Mouse (Mus musculus): ENCODE data around the gene Prkcb. TPM values are rescaled to one million over a fixed set of nuclear protein-coding genes. Genes with fewer than 3 reads are reported as not detected.

The Prkcb gene
- total and polyA plus RNA-seq, 3 experiments: 3.6 to 4.5 (median 3.8) TPM

DNA sequence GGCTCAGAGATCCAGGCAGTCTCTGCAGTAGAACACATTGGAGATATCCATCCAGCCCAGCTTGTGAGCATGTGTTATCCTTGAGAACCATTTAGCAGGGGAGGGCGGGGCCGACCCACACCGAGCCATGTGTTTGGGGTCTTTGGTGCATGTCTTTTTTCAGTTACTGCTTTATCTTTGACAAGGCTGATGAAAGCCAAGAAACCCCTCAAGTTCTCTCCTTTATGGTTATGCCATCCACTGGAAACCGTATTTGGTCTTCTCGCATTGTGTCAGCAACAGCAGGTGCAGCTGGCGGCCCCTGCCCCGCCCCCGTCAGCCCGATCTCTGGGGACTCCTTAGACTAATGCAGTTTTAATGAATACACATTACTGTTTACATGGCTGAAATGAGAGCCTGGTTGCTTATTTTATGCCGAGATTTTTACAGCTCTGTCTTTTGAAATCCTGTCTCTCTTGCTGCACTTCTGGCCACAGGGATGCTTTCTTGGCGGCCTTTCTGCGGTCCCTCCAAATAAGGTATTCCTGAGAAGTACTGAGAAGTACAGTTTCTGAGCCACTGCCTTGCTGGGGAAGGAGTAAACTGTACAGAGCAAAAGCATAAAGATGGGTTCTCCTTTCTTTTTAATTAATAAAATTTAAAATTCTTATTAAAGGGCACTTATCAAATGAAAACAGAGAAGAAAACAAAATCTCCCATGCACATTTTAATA lies 64.2 kb downstream of the Prkcb start:
- no peaks in the 10 kb centered on the region for H3K27me3 ChIP-seq (ENCODE audit: control insufficient read depth, insufficient read depth, low read length)
- H3K27ac ChIP-seq: no peak overlapping the region
- H3K36me3 ChIP-seq (ENCODE audit: control insufficient read depth, insufficient read depth, low read length): no peaks in the 10 kb centered on the region
- H3K4me1 ChIP-seq (ENCODE audit: control insufficient read depth, insufficient read depth, low read length): no peaks in the 10 kb centered on the region
- TF ChIP-seq EP300 (IDR thresholded peaks at IDR 0.05; ENCODE audit: insufficient read depth, low read depth, low read length) (no peak), POLR2A (IDR thresholded peaks at IDR 0.05; ENCODE audit: insufficient read depth, low read depth, low read length) (no peak), CTCF (IDR thresholded peaks at IDR 0.05) (no peak)
- no peaks in the 10 kb centered on the region for H3K79me2 ChIP-seq (replicated peaks; ENCODE audit: control insufficient read depth, insufficient read depth, low read length)
- peak in 1 of 2 experiments; percentile 18 for DNase-seq
- H3K9ac ChIP-seq (ENCODE audit: low read depth, low read length): no peak overlapping the region
- WGBS: 58% methylated on average over 12 of the region's 12 CpGs
- intact Hi-C loops (cut with DNase I): no loop called here
- H3K4me3 ChIP-seq: no peak overlapping the region

DNA sequence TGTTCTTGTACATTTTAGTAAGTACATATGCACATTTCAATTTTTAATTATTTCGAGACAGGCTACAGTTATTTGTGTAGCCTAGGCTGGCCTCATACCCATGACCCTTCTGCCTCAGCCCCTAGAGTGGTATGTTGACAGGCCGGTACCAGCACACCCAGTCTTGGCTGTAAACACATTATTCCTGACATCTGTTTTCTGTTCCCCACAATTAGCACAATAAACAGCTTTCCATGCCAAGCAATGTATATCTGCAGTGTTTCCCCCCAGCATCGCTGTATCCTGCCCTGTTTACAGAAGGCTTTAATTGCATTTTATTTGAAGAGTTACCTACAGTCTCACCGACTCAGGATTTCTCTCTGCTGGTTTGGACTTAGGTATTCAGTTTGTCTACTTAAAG lies 64.8 kb downstream of the Prkcb start:
- TF ChIP-seq CTCF (IDR thresholded peaks at IDR 0.05) (no peak), POLR2A (IDR thresholded peaks at IDR 0.05; ENCODE audit: insufficient read depth, low read depth, low read length) (no peak), EP300 (IDR thresholded peaks at IDR 0.05; ENCODE audit: insufficient read depth, low read depth, low read length) (no peak)
- no peaks in the 10 kb centered on the region for H3K27me3 ChIP-seq (ENCODE audit: control insufficient read depth, insufficient read depth, low read length)
- intact Hi-C loops (cut with DNase I): no loop called here
- 82% methylated on average over 4 of the region's 4 CpGs for WGBS
- no peak overlapping the region for H3K9ac ChIP-seq (ENCODE audit: low read depth, low read length)
- no peak overlapping the region for H3K4me3 ChIP-seq
- H3K79me2 ChIP-seq (replicated peaks; ENCODE audit: control insufficient read depth, insufficient read depth, low read length): no peaks in the 10 kb centered on the region
- no peak overlapping the region for H3K27ac ChIP-seq
- no peaks in the 10 kb centered on the region for H3K4me1 ChIP-seq (ENCODE audit: control insufficient read depth, insufficient read depth, low read length)
- no peak for DNase-seq
- H3K36me3 ChIP-seq (ENCODE audit: control insufficient read depth, insufficient read depth, low read length): no peaks in the 10 kb centered on the region

DNA sequence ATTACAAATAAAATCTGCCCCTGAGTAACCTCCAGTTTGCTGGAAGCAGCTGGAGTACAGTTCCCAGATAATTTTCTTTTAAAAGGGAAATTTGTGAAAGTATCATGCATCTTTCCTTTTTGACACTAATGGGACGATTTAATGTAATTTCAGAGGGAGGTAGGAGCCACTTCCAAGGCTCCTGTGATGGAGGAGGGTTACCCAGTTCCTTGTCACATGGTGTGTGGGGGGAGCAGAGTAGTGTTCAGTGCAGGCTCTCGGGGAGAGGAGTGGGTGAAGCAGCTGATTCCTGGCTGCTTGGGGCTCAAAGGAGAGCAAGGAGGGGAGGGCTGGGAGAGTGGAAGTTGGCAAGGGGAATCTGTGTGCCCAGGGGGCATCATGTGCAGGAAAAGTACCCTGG lies 68.4 kb downstream of the Prkcb start:
- H3K4me1 ChIP-seq (ENCODE audit: control insufficient read depth, insufficient read depth, low read length): no peaks in the 10 kb centered on the region

DNA sequence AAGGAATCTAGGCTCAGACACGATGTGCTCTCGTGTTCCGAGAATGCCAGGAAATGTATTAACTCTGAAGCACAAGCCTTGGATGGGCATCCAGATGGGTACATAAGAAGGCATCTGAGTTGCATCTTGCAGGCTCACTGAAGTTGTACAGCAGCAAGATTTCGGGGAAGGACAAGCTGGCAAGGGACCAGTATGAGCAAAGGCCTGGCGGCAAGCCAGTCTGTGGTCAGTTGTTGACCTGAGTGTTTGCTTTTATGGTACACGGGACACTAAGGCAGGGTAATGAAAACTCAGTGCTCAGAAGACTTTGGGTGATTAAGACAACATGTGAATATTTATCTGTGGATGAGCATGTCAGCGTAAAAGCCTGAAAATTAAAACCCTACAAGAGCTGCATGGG lies 69.3 kb downstream of the Prkcb start:
- Histone ChIP-seq H3K27me3 (ENCODE audit: control insufficient read depth, insufficient read depth, low read length) (no peaks in the 10 kb centered on the region), H3K4me1 (ENCODE audit: control insufficient read depth, insufficient read depth, low read length) (no peaks in the 10 kb centered on the region), H3K79me2 (replicated peaks; ENCODE audit: control insufficient read depth, insufficient read depth, low read length) (no peaks in the 10 kb centered on the region), H3K36me3 (ENCODE audit: control insufficient read depth, insufficient read depth, low read length) (no peaks in the 10 kb centered on the region), H3K9ac (ENCODE audit: low read depth, low read length) (no peak overlapping the region), H3K27ac (no peak overlapping the region), H3K4me3 (no peak overlapping the region)
- 65% methylated on average over 7 of the region's 7 CpGs for WGBS
- intact Hi-C loops (cut with DNase I): no loop called here
- peak; percentile 16 to 28 for DNase-seq
- no peak for TF ChIP-seq POLR2A (IDR thresholded peaks at IDR 0.05; ENCODE audit: insufficient read depth, low read depth, low read length)
- TF ChIP-seq EP300 (IDR thresholded peaks at IDR 0.05; ENCODE audit: insufficient read depth, low read depth, low read length): no peak
- no peak for TF ChIP-seq CTCF (IDR thresholded peaks at IDR 0.05)

More for the DNA sequence above, 68.4 kb downstream of the Prkcb start:
- 38% methylated on average over 2 of the region's 2 CpGs for WGBS
- Histone ChIP-seq H3K36me3 (ENCODE audit: control insufficient read depth, insufficient read depth, low read length) (no peaks in the 10 kb centered on the region), H3K9ac (ENCODE audit: low read depth, low read length) (no peak overlapping the region), H3K79me2 (replicated peaks; ENCODE audit: control insufficient read depth, insufficient read depth, low read length) (no peaks in the 10 kb centered on the region), H3K27ac (no peak overlapping the region), H3K27me3 (ENCODE audit: control insufficient read depth, insufficient read depth, low read length) (no peaks in the 10 kb centered on the region), H3K4me3 (no peak overlapping the region)
- intact Hi-C loops (cut with DNase I): no loop called here
- TF ChIP-seq CTCF (IDR thresholded peaks at IDR 0.05) (no peak), POLR2A (IDR thresholded peaks at IDR 0.05; ENCODE audit: insufficient read depth, low read depth, low read length) (no peak), EP300 (IDR thresholded peaks at IDR 0.05; ENCODE audit: insufficient read depth, low read depth, low read length) (no peak)
- DNase-seq: no peak

DNA sequence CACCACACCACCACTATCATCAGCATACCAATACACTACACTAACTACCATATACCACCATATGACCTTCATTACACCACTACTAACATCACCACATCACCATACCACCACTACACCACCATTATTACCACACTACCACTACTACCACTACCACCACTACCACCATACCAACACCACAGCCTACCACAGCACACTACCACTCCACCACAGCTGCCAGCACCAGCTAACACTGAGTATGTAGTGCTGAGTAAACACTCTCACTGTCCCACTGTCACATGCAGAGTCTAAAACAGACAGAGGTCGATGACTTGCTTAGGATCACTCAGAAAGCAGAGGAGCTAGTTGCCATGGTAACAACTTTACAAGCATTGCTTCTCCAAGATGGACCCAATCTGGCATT lies 78.1 kb downstream of the Prkcb start:
- no peak overlapping the region for H3K4me3 ChIP-seq
- 71% methylated on average over 1 of the region's 1 CpGs for WGBS
- no peak overlapping the region for H3K9ac ChIP-seq (ENCODE audit: low read depth, low read length)
- intact Hi-C loops (cut with DNase I): no loop called here
- H3K4me1 ChIP-seq (ENCODE audit: control insufficient read depth, insufficient read depth, low read length): no peaks in the 10 kb centered on the region
- no peak for DNase-seq
- TF ChIP-seq POLR2A (IDR thresholded peaks at IDR 0.05; ENCODE audit: insufficient read depth, low read depth, low read length): no peak
- no peak for TF ChIP-seq EP300 (IDR thresholded peaks at IDR 0.05; ENCODE audit: insufficient read depth, low read depth, low read length)
- TF ChIP-seq CTCF (IDR thresholded peaks at IDR 0.05): no peak
- H3K79me2 ChIP-seq (replicated peaks; ENCODE audit: control insufficient read depth, insufficient read depth, low read length): no peaks in the 10 kb centered on the region
- H3K36me3 ChIP-seq (ENCODE audit: control insufficient read depth, insufficient read depth, low read length): no peaks in the 10 kb centered on the region
- H3K27ac ChIP-seq: no peak overlapping the region
- H3K27me3 ChIP-seq (ENCODE audit: control insufficient read depth, insufficient read depth, low read length): no peaks in the 10 kb centered on the region

DNA sequence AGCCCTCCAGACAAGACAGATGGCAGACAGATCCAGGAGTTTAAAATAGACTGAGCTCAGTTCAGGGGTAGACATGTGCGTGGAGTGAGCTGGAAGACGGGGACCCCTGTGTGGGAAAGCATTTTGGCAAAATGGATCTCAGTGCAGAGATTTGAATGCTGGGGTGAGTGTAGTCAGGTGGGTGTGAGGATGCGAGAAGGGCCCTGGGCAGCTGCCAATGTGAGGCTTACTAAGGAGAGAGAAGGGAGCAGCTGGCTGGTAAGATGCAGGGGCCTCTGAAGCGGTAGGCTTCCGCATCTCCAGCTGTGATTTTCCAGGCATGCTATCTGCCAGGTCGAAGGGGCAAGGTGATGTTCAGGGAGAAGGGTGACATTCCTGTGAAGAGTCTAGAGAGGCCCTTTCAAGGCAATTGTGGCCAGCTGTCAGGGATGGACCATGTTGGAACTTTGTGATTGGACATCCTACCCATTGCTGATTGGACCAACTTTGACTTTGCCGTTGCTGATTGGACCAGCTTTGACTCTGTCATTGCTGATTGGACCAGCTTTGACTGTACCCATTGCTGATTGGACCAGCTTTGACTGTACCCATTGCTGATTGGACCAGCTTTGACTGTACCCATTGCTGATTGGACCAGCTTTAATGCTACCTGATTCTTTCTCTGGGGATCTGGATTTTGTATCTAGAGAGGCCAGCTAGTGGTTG lies 78.9 kb downstream of the Prkcb start:
- no peaks in the 10 kb centered on the region for H3K36me3 ChIP-seq (ENCODE audit: control insufficient read depth, insufficient read depth, low read length)
- H3K79me2 ChIP-seq (replicated peaks; ENCODE audit: control insufficient read depth, insufficient read depth, low read length): no peaks in the 10 kb centered on the region
- H3K9ac ChIP-seq (ENCODE audit: low read depth, low read length): no peak overlapping the region
- no peak for TF ChIP-seq EP300 (IDR thresholded peaks at IDR 0.05; ENCODE audit: insufficient read depth, low read depth, low read length)
- no peak for TF ChIP-seq POLR2A (IDR thresholded peaks at IDR 0.05; ENCODE audit: insufficient read depth, low read depth, low read length)
- TF ChIP-seq CTCF (IDR thresholded peaks at IDR 0.05): no peak
- H3K27ac ChIP-seq: no peak overlapping the region
- no peak overlapping the region for H3K4me3 ChIP-seq
- WGBS: 80% methylated on average over 7 of the region's 7 CpGs
- DNase-seq: no peak
- H3K27me3 ChIP-seq (ENCODE audit: control insufficient read depth, insufficient read depth, low read length): no peaks in the 10 kb centered on the region
- intact Hi-C loops (cut with DNase I): no loop called here
- no peaks in the 10 kb centered on the region for H3K4me1 ChIP-seq (ENCODE audit: control insufficient read depth, insufficient read depth, low read length)

All from heart, adult 2 months (tissue).